Mouse (Mus musculus) G1E (cell line): Measurements from ENCODE around the gene Myo3b.

ENCODE experiments used
- CTCF ChIP-seq: IDR thresholded peaks from 2 replicates; pipeline ENCODE4 v1.5.1; 2012; ENCODE audit warnings: low read depth, low read length, inconsistent platforms, mixed read lengths
- GATA1 ChIP-seq: IDR thresholded peaks from 2 replicates; pipeline ENCODE4 v1.6.1; 2012; ENCODE audit warnings: borderline replicate concordance, low read length, inconsistent platforms, mixed read lengths

- no peak for TF ChIP-seq CTCF
- TF ChIP-seq GATA1: no peak
Observed at GRCm38 (mm10) chr2:70248616-70249015, 209.7 kb downstream of the Myo3b start.
